Mouse (Mus musculus) macrophage (primary cell): ENCODE results near the gene G430095P16Rik. TPM values are rescaled to one million over a fixed set of nuclear protein-coding genes. Genes with fewer than 3 reads are reported as not detected.

Source experiments
- H3K27ac ChIP-seq: fragments of 350-480 bp; formaldehyde crosslinking; 2 replicates; pipeline ENCODE4 v1.9.0; 2021
- H3K36me3 ChIP-seq: fragments of 350-480 bp; formaldehyde crosslinking; 2 replicates; pipeline ENCODE4 v1.9.0; 2021; ENCODE audit errors: inconsistent target
- H3K4me3 ChIP-seq: fragments of 350-480 bp; formaldehyde crosslinking; 2 replicates; pipeline ENCODE4 v1.9.0; 2021; ENCODE audit errors: inconsistent target
- H3K79me2 ChIP-seq: fragments of 350-480 bp; formaldehyde crosslinking; 2 replicates; pipeline ENCODE4 v1.9.0; 2021; ENCODE audit errors: inconsistent target
- WGBS: methylation state at CpG from one replicate; pipeline ENCODE4 v1.1.7; 2026; ENCODE audit warnings: inconsistent platforms; ENCODE audit not compliant: missing documents; 5-methylcytosine and 5-hydroxymethylcytosine counted together
- polyA plus RNA-seq: library from polyadenylated mRNA; stranded (reverse); fragments of 250-400 nt; gene quantifications from 3 replicates; pipeline ENCODE4 v1.2.4, GENCODE M21; 2018; ENCODE audit warnings: inconsistent platforms

G430095P16Rik gene
- polyA plus RNA-seq, 1 experiment from 2014 or later: not detected

GRCm38 (mm10) chr8:84738266-84738665, 15.5 kb downstream of the G430095P16Rik start:
- Histone ChIP-seq H3K27ac (no peak overlapping the region), H3K36me3 (no peaks in the 10 kb centered on the region), H3K4me3 (no peak overlapping the region), H3K79me2 (no peaks in the 10 kb centered on the region)
- WGBS: 74% methylated on average over 7 of the region's 10 CpGs

GRCm38 (mm10) chr8:84738715-84739400, 16.1 kb downstream of the G430095P16Rik start:
- H3K79me2 ChIP-seq: no peaks in the 10 kb centered on the region
- 92% methylated on average over 10 of the region's 10 CpGs for WGBS
- no peak overlapping the region for H3K27ac ChIP-seq
- H3K4me3 ChIP-seq: no peak overlapping the region
- H3K36me3 ChIP-seq: no peaks in the 10 kb centered on the region

- no peaks in the 10 kb centered on the region for H3K36me3 ChIP-seq
- WGBS: 36% methylated on average over 1 of the region's 1 CpGs
- H3K27ac ChIP-seq: no peak overlapping the region
- H3K4me3 ChIP-seq: no peak overlapping the region
- H3K79me2 ChIP-seq: no peaks in the 10 kb centered on the region
Observed at GRCm38 (mm10) chr8:84739401-84739742, 16.6 kb downstream of the G430095P16Rik start.

GRCm38 (mm10) chr8:84740895-84741843, 18.4 kb downstream of the G430095P16Rik start:
- no peaks in the 10 kb centered on the region for H3K79me2 ChIP-seq
- WGBS: 88% methylated on average over 13 of the region's 13 CpGs
- no peak overlapping the region for H3K27ac ChIP-seq
- no peak overlapping the region for H3K4me3 ChIP-seq
- H3K36me3 ChIP-seq: no peaks in the 10 kb centered on the region

DNA sequence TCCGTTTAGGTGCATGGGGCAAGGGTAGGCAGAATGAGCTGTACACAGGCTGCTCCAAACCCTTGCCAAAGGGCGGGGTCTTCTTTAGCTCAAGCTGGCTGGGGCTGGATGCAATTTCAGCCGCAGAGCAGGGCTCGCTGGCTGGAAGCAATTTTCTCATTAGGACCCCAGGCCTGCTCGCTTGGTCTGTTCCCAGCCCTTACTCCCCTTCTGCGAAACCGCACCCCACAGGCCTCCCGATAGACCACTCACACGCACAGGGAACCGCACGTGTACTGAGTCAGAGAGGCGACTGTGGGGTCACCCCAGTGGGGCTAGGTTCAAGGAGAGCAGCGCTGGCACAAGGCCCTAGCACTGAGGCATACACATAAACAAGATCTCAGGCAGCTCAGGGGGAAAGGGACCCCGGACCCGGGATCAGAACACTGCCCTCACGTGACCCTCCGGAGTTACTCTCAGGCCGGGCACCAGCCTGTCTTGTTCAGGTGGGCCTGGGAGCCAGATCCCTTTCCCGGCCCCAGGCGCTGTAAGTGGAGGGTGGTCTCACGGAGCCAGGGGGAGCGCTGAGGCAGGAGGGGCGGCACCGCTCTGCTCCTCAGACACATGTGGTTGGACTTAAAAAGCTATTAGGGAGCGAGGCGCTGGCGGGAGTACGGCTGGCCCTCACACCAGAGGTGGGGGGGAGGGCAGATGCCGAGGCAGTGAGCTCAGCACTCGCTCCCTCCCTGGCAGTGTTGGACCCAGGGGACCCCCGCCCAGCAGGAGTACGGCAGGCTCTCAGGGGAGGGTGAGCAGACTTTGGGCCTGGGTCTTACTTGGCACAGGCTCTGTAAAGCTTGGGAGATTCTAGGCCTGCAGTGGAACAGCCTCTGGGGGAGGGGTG, 19.6 kb downstream of the G430095P16Rik start:
- Histone ChIP-seq H3K79me2 (no peaks in the 10 kb centered on the region), H3K4me3 (no peak overlapping the region), H3K36me3 (no peaks in the 10 kb centered on the region), H3K27ac (no peak overlapping the region)
- WGBS: 94% methylated on average over 30 of the region's 32 CpGs

DNA sequence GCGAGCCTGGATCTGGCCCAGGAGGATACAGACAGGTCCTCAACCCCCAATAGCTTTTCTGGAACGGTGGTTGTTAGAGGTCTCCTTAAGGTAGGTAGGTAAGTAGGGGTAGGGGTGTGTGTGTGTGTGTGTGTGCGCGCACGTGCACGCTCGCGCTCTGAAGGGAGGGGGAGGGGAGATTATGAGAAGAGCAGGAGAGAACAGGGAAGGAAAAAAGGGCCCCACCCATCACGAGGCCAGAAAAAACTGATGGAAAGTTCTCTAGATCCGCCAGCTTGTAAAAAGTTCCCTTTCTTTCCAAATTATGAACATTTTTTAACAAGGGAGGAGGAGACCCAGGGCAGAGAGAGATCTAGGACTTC, 20.2 kb downstream of the G430095P16Rik start:
- H3K27ac ChIP-seq: no peak overlapping the region
- WGBS: 89% methylated on average over 10 of the region's 10 CpGs
- no peaks in the 10 kb centered on the region for H3K36me3 ChIP-seq
- H3K4me3 ChIP-seq: no peak overlapping the region
- no peaks in the 10 kb centered on the region for H3K79me2 ChIP-seq

DNA sequence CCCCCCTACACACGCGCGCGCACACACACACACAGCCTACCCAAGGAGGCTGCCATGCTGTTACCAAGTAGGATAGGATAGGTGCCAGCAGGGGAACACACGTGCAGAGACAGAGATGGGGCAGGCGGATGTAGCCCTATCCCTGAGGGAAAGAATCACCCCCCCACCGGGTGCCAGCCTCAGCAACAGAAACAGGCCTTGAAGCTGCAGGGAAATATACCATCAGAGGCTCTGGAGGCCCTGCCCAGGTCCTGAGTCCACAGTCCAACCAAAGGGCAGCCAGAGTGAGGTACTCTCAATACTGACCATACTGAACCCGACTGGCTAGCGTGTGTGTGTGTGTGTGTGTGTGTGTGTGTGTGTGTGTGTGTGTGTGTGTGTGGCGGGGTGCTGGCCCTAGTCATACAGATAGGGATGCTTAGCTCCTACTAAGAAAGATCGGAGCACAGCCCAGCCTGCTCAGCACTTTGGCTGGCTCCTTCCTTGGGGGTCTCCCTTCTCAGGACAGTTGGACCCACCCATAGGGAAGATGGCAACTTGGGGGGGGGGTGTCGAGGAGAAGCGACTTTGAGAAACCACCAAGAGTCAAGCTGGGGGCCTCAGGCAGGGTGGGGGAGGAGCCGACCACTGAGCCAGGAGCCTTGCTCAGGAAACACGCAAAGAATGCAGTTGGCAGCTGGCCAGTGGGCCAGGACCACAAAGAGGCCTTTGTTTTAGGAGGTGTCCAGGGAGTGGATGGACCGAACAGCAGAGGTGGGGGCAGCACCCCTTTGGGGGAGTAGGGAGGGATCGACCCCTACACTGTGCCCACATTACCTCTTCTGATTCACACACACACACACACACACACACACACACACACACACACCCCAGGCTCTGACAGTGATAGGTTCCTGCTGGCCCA, 21.0 kb downstream of the G430095P16Rik start:
- H3K79me2 ChIP-seq: no peaks in the 10 kb centered on the region
- no peak overlapping the region for H3K4me3 ChIP-seq
- whole genome bisulfite sequencing: 59% methylated on average over 17 of the region's 17 CpGs
- no peak overlapping the region for H3K27ac ChIP-seq
- no peaks in the 10 kb centered on the region for H3K36me3 ChIP-seq

DNA sequence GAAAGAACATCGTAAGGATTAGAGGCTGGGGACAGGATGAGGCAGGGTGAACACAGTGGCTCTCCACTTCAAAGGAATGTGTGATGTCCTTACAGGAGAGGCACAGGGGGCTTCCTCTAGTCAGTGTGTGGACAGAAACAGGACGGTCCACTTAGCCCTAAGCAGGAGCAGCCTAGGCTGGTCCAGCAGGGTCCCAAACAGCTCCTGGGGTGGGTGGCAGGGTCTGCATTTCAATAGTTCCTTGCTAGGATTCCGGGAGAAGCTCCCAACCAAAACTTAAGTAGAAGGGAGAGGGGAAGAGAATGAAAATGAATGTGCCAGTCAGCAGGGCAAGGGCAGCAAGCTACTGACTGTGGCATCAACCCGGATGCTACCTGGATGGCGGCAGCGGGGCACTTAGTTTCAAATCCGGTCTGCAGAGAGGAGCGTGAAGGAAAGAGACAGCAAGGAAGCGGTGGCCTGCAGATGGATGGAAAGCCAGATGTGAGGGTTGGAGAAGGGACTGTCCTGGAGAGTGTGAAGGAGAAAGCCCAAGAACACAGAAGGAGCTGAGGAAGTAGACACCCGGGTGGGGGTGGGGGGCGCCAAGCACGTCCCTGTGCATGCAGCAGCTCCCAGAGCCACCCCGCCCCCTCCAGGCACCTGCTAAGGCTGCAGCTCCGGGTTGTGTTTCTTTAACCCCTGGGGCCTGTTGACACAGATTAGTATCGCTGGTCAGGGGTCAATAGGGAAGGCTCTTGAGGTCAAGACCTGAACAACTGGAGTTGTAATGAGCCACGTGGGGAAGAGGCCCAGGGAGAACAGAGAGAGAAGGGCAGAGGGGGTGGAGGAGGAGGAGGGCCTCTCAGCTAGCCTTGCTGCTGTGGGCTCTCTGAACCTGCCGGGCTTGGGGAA, 22.5 kb downstream of the G430095P16Rik start:
- H3K4me3 ChIP-seq: no peak overlapping the region

DNA sequence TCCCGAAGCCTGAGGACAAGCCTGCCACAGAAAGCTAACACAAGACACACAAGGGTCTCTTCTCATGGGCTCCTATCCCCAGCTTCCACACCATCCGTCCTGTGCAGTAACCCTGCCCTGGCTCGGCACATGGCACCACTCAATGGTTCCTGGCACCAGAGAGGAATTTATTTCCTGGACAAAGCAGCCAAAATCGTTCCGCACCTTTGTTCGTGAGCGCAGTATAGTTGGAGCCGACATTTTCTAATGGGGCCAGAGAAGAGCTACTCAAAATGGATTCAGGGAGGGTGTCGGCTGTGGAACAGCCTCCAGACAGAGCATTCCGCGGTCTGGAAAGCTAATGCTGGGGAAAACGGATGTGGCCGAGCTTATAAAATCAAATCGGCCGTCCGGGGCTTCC, 26.7 kb downstream of the G430095P16Rik start:
- Histone ChIP-seq H3K79me2 (no peaks in the 10 kb centered on the region), H3K27ac (no peak overlapping the region), H3K4me3 (no peak overlapping the region), H3K36me3 (no peaks in the 10 kb centered on the region)
- WGBS: 90% methylated on average over 10 of the region's 16 CpGs

More for the DNA sequence above, 22.5 kb downstream of the G430095P16Rik start:
- H3K79me2 ChIP-seq: no peaks in the 10 kb centered on the region
- no peaks in the 10 kb centered on the region for H3K36me3 ChIP-seq
- 55% methylated on average over 16 of the region's 17 CpGs for WGBS
- no peak overlapping the region for H3K27ac ChIP-seq

DNA sequence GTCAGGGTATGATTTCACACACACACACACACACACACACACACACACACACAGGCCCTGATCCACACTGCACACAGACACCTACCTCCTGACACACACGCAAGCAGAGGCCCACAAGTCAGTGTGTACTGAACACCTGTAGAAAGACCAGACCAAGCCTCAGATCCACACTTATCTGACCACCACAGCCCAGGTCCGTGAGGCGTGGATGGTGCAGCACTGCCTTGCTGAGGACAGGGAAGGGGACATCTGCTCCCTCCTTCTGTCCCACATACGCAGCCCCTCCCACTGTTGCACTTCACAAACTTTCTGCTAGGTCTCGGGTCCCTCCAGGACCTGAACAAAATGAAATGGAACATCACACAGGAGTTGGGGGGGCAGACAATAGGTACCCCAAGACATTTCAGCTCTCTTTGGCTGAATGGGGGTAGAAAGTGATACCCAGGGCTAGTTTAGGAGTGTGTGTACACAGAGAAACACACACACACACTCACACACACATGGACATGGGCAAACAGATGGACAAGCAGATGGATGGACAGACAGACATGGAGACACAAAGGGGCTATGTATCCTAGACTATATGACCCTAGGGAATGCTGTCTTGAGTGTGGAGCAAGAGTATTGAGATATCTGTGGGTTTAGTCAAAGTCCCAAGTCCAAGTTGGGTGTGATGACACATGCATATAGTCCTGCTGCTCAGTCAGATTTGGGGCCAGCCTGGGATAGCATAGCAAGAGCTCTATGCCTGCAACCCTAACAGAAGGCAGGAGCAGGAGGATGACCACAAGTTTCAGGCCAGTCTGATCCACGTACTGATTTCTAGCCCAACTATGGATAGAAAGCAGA, 30.2 kb downstream of the G430095P16Rik start:
- Histone ChIP-seq H3K79me2 (no peaks in the 10 kb centered on the region), H3K27ac (no peak overlapping the region), H3K36me3 (no peaks in the 10 kb centered on the region), H3K4me3 (no peak overlapping the region)
- WGBS: 94% methylated on average over 6 of the region's 6 CpGs

GRCm38 (mm10) chr8:84757501-84757900, 34.7 kb downstream of the G430095P16Rik start:
- H3K79me2 ChIP-seq: no peaks in the 10 kb centered on the region
- no peak overlapping the region for H3K27ac ChIP-seq
- H3K36me3 ChIP-seq: no peaks in the 10 kb centered on the region
- 94% methylated on average over 5 of the region's 5 CpGs for WGBS
- no peak overlapping the region for H3K4me3 ChIP-seq

GRCm38 (mm10) chr8:84758308-84758707, 35.5 kb downstream of the G430095P16Rik start:
- no peak overlapping the region for H3K4me3 ChIP-seq
- H3K79me2 ChIP-seq: no peaks in the 10 kb centered on the region
- 90% methylated on average over 3 of the region's 3 CpGs for WGBS
- no peak overlapping the region for H3K27ac ChIP-seq
- no peaks in the 10 kb centered on the region for H3K36me3 ChIP-seq
